Mouse (Mus musculus) intestine, postnatal 0 days (tissue): ENCODE data around the gene Phf5a. TPM values are rescaled to one million over a fixed set of nuclear protein-coding genes. Genes with fewer than 3 reads are reported as not detected.

ENCODE experiments used
- ATAC-seq: fragments of 200-750 bp; cut with Nextera tagmentation; 2 replicates; pipeline ENCODE4 v1.8.0; 2017; ENCODE audit warnings: mild to moderate bottlenecking, moderate TSS enrichment, moderate library complexity
- H3K27ac ChIP-seq: fragments of 300-500 bp; sonication (generic); 2 replicates; pipeline ENCODE4 v1.5.1; 2014; ENCODE audit warnings: mild to moderate bottlenecking, low read depth, low read length, moderate library complexity
- H3K27me3 ChIP-seq: fragments of 300-500 bp; sonication (generic); replicated peaks from 2 replicates; pipeline ENCODE4 v1.6.1; 2014; ENCODE audit warnings: low read length, mixed read lengths; ENCODE audit not compliant: control insufficient read depth, insufficient read depth
- H3K36me3 ChIP-seq: fragments of 300-500 bp; sonication (generic); 2 replicates; pipeline ENCODE4 v1.6.1; 2014; ENCODE audit warnings: mild to moderate bottlenecking, moderate library complexity; ENCODE audit not compliant: control insufficient read depth, insufficient read depth
- H3K4me1 ChIP-seq: fragments of 300-500 bp; sonication (generic); replicated peaks from 2 replicates; pipeline ENCODE4 v1.6.1; 2014; ENCODE audit warnings: antibody characterized with exemption, low read length, mixed read lengths; ENCODE audit not compliant: control insufficient read depth, insufficient read depth
- H3K4me2 ChIP-seq: fragments of 300-500 bp; sonication (generic); replicated peaks from 2 replicates; pipeline ENCODE4 v1.6.1; 2014; ENCODE audit warnings: low read depth, mild to moderate bottlenecking, moderate library complexity
- H3K4me3 ChIP-seq: fragments of 300-500 bp; sonication (generic); 2 replicates; pipeline ENCODE4 v1.5.1; 2014; ENCODE audit warnings: low read depth, low read length
- H3K9ac ChIP-seq: fragments of 300-500 bp; sonication (generic); 2 replicates; pipeline ENCODE4 v1.6.1; 2014; ENCODE audit warnings: mild to moderate bottlenecking, low read depth, low read length
- H3K9me3 ChIP-seq: fragments of 300-500 bp; sonication (generic); 2 replicates; pipeline ENCODE4 v1.6.1; 2016; ENCODE audit warnings: mixed run types; ENCODE audit not compliant: control insufficient read depth
- CTCF ChIP-seq: sonication (generic); IDR thresholded peaks from 2 replicates; pipeline ENCODE4 v1.5.1; 2016; ENCODE audit warnings: low read depth, mild to moderate bottlenecking, control low read depth, antibody characterized with exemption, moderate library complexity
- WGBS: fragments of 180-500 bp; shearing (Covaris S2); extraction: QIAGEN DNeasy Blood & Tissue Kit; methylation state at CpG from one replicate; pipeline ENCODE4 v1.1.7; 2014; 5-methylcytosine and 5-hydroxymethylcytosine counted together
- polyA plus RNA-seq: library from polyadenylated mRNA; unstranded; fragments of >200 nt; fragmentation: Nextera tagmentation; extraction: Ambion mirVana; gene quantifications from 2 replicates; pipeline ENCODE4 v1.2.1, GENCODE M21; 2015

Phf5a gene
- polyA plus RNA-seq = 75.9 and 79.2 TPM in 2 replicates

GRCm38 (mm10) chr15:81871604-81872261, at the start of gene Phf5a:
TSS of gene Phf5a (minus strand) at chr15:81871911.
- 0 out of 2 replicates have a peak, but pooled peaks cover 8% of the 10 kb centered on the region for H3K4me1 ChIP-seq
- no peak for TF ChIP-seq CTCF
- peak; percentile 94 for ATAC-seq
- H3K9me3 ChIP-seq = no peaks in the 10 kb centered on the region
- H3K27me3 ChIP-seq = no peaks in the 10 kb centered on the region
- peak within 1 kb of the TSS; percentile 89 for H3K9ac ChIP-seq
- H3K4me3 ChIP-seq = peak within 1 kb of the TSS; percentile 100
- H3K36me3 ChIP-seq = peaks cover 37% of the 10 kb centered on the region
- H3K27ac ChIP-seq = peak within 1 kb of the TSS; percentile 94
- H3K4me2 ChIP-seq = peak within 1 kb of the TSS; percentile 79
- WGBS = under 1% methylated on average over 30 of the region's 30 CpGs

GRCm38 (mm10) chr15:81921255-81921654, 49.5 kb upstream of the Phf5a start:
- no peaks in the 10 kb centered on the region for H3K4me1 ChIP-seq
- H3K4me3 ChIP-seq = no peak overlapping the region
- no peaks in the 10 kb centered on the region for H3K9me3 ChIP-seq
- no peak overlapping the region for H3K9ac ChIP-seq
- no peaks in the 10 kb centered on the region for H3K27me3 ChIP-seq
- H3K4me2 ChIP-seq = no peak overlapping the region
- WGBS = 63% methylated on average over 5 of the region's 5 CpGs
- H3K27ac ChIP-seq = no peak overlapping the region
- no peak for ATAC-seq
- peaks cover 13% of the 10 kb centered on the region for H3K36me3 ChIP-seq
- TF ChIP-seq CTCF = no peak

- H3K4me3 ChIP-seq = no peak overlapping the region
- H3K27me3 ChIP-seq = no peaks in the 10 kb centered on the region
- H3K4me2 ChIP-seq = no peak overlapping the region
- 85% methylated on average over 10 of the region's 10 CpGs for WGBS
- no peak for ATAC-seq
- no peak for TF ChIP-seq CTCF
- H3K27ac ChIP-seq = no peak overlapping the region
- H3K9me3 ChIP-seq = no peaks in the 10 kb centered on the region
- H3K9ac ChIP-seq = no peak overlapping the region
- H3K36me3 ChIP-seq = peaks cover 19% of the 10 kb centered on the region
- no peaks in the 10 kb centered on the region for H3K4me1 ChIP-seq
Measured at GRCm38 (mm10) chr15:81920546-81921217, 49.0 kb upstream of the Phf5a start.

- no peaks in the 10 kb centered on the region for H3K27me3 ChIP-seq
- no peak overlapping the region for H3K4me3 ChIP-seq
- H3K9ac ChIP-seq = no peak overlapping the region
- no peak for TF ChIP-seq CTCF
- H3K4me2 ChIP-seq = no peak overlapping the region
- no peak for ATAC-seq
- 77% methylated on average over 5 of the region's 5 CpGs for WGBS
- H3K36me3 ChIP-seq = peaks cover 35% of the 10 kb centered on the region
- H3K9me3 ChIP-seq = no peaks in the 10 kb centered on the region
- no peaks in the 10 kb centered on the region for H3K4me1 ChIP-seq
- H3K27ac ChIP-seq = no peak overlapping the region
Measured at GRCm38 (mm10) chr15:81919062-81919461, 47.4 kb upstream of the Phf5a start.

DNA sequence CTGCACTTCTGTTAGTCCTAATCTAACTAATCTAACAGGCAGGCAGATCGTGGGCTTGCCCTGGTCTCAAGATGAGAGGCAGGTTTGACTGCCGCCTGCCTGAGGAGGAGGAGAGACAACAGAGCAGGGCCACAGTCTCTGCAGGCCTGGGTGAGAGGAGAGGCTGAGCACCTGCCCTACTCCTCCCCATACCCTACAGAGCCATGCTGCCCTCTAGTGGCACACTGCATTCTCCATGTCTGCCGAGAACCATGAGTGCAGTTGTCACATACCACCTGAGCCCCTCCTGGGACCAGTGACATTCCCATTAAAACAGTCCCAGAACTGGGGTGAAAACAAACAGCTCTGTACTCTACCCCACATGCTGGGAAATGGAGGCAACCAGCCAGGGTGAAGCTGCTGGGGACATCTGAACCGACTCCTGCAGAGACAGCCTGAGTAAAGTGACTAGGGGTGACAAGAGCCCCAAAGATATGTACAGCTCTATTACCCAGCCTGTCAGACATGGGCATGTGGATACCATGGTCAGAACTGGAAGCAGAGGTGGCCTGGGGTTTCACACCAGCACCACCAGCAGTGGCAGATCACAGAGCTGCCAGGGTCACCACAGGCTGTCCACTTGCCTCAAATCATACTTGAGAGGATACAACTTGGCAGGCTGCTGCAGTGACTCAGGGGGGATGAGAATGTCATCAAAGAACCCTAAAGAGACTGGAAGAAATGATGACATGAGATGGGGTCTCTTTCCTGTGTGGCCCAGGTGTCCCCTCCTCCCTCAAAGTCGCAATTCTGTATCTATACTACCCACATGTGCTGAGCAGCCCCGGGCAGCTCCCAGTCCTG, 46.1 kb upstream of the Phf5a start:
- no peak overlapping the region for H3K4me2 ChIP-seq
- H3K4me3 ChIP-seq = no peak overlapping the region
- H3K36me3 ChIP-seq = peaks cover 47% of the 10 kb centered on the region
- no peak overlapping the region for H3K9ac ChIP-seq
- H3K27ac ChIP-seq = no peak overlapping the region
- H3K9me3 ChIP-seq = no peaks in the 10 kb centered on the region
- ATAC-seq = peak; percentile 50
- peak; percentile 96 for TF ChIP-seq CTCF
- no peaks in the 10 kb centered on the region for H3K4me1 ChIP-seq
- H3K27me3 ChIP-seq = no peaks in the 10 kb centered on the region
- 53% methylated on average over 6 of the region's 6 CpGs for WGBS

DNA sequence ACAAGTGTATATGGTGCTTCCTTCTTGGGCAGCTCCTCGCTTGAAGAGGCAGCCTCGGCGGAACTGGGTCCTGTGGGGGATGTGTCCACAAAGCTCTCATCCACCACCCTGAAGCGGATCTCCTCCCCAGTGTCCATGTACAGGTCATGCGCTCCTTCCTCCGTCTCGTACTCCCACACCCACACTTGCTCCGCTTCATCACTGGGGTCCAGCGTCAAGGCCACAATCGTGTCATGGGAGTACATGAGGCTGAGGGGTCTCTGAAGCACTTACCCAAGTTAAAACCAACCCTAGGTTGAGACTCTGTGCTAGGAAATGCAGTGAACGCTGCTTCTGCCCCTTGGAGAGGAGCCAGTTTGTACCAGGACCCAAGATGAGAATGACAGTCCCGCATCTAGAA, 45.5 kb upstream of the Phf5a start:
- no peaks in the 10 kb centered on the region for H3K4me1 ChIP-seq
- no peak for TF ChIP-seq CTCF
- no peaks in the 10 kb centered on the region for H3K9me3 ChIP-seq
- H3K4me2 ChIP-seq = no peak overlapping the region
- H3K36me3 ChIP-seq = peaks cover 53% of the 10 kb centered on the region
- no peak overlapping the region for H3K4me3 ChIP-seq
- no peaks in the 10 kb centered on the region for H3K27me3 ChIP-seq
- 91% methylated on average over 12 of the region's 12 CpGs for WGBS
- no peak for ATAC-seq
- H3K9ac ChIP-seq = no peak overlapping the region
- no peak overlapping the region for H3K27ac ChIP-seq
